Mouse (Mus musculus): Measurements from ENCODE around the gene Hist2h2ab.

- no peak for TF ChIP-seq CTCF (IDR thresholded peaks at IDR 0.05; ENCODE audit: low read depth, low read length)
- TF ChIP-seq POLR2A (IDR thresholded peaks at IDR 0.05; ENCODE audit: extremely low read depth, insufficient read depth, low read length), result no peak
Measured at GRCm38 (mm10) chr3:96182382-96182776, 37.3 kb upstream of the Hist2h2ab start.

Data from liver, adult 2 months (tissue).